Comparison of ENCODE assay signal across 21 mouse cellular contexts in genomic region chr3:146410114-146410513, GRCm38 (mm10). TPM values are rescaled to one million over a fixed set of nuclear protein-coding genes. Genes with fewer than 3 reads are reported as not detected.
A peak's percentile ranks its signal among the peaks of the same experiment; 100 is the strongest.
DNase-seq lines count a peak whose midpoint lies in the region; ATAC-seq and TF ChIP-seq lines count a peak whose summit lies in the region.
"Had no signal": no experiment of that assay in that cellular context is flagged by ENCODE, and none has a peak within 500 bp of the region (broad histone marks: within the 10 kb centered on the region; RNA-seq: fewer than 3 reads in every experiment).

No protein-coding gene starts in this region.

- no peak for DNase-seq in layer of hippocampus, adult 2 months (ENCODE audit: low spot score in 2 of 2)
- DNase-seq in layer of hippocampus, adult 18-20 months (ENCODE audit: low spot score in 2 of 2): no peak
- peak in 2 of 3 experiments; percentile 37 to 54 for DNase-seq in liver, embryonic 14.5 days (ENCODE audit: low read depth in 3 of 3, low spot score in 3 of 3)
- DNase-seq in thymus, postnatal 10 days (ENCODE audit: low spot score in 2 of 2): no peak
- no peak for DNase-seq in urinary bladder, postnatal 25 days (ENCODE audit: low spot score)
- DNase-seq in cerebellum, postnatal 25 days: no peak
- no peak for DNase-seq in frontal cortex, postnatal 25 days (ENCODE audit: low spot score in 2 of 2)
- DNase-seq: adrenal gland, postnatal 36 days; heart, postnatal 10 days; kidney, adult 8-10 months; kidney, postnatal 4 days; right cerebral cortex, adult 18-20 months; spleen, adult 18-20 months; thymus, postnatal 4 days had no signal

- H3K27ac ChIP-seq in layer of hippocampus, adult 2 months: peak overlapping the region; percentile 88; the same call in 1 of the 2 replicates
- peak overlapping the region; percentile 19 for H3K27ac ChIP-seq in liver, embryonic 14.5 days
- H3K27ac ChIP-seq: hindbrain, embryonic 15.5 days; left cerebral cortex, adult 2 months; limb, embryonic 13.5 days; midbrain, embryonic 13.5 days had no signal

- no peaks in the 10 kb centered on the region for H3K27me3 ChIP-seq in liver, embryonic 14.5 days (ENCODE audit: control insufficient read depth, insufficient read depth, low read length)
- H3K27me3 ChIP-seq: hindbrain, embryonic 15.5 days; limb, embryonic 13.5 days; midbrain, embryonic 13.5 days had no signal

- ATAC-seq in common myeloid progenitor, adult 5-6 weeks (replicated peaks; ENCODE audit: low read depth, poor library complexity, severe bottlenecking): peak; percentile 23; the same call in 1 of the 2 replicates
- peak; percentile 34 for ATAC-seq in liver, embryonic 14.5 days (ENCODE audit: insufficient read depth)
- ATAC-seq: lung, postnatal 0 days; midbrain, embryonic 13.5 days had no signal

- no peak for TF ChIP-seq CTCF in layer of hippocampus, adult 2 months (conservative IDR thresholded peaks at IDR 0.05)
- peak; percentile 15; the same call in 1 of the 2 replicates for TF ChIP-seq CTCF in liver, embryonic 14.5 days (IDR thresholded peaks at IDR 0.05; ENCODE audit: low read depth)

- peaks cover 54 to 62% of the 10 kb centered on the region in 2 experiments for H3K4me1 ChIP-seq in liver, embryonic 14.5 days (replicated peaks; ENCODE audit: control insufficient read depth in 2 of 2, insufficient read depth in 2 of 2, low read length in 1 of 2)

- H3K4me2 ChIP-seq in liver, embryonic 14.5 days (ENCODE audit: low read depth): peak overlapping the region; percentile 48
- H3K4me2 ChIP-seq: hindbrain, embryonic 15.5 days; limb, embryonic 13.5 days; midbrain, embryonic 13.5 days had no signal

- 48% methylated on average over 7 of the region's 7 CpGs for WGBS in liver, embryonic 14.5 days (ENCODE audit: insufficient replicate concordance)

- H3K9me3 ChIP-seq in liver, embryonic 14.5 days (ENCODE audit: control insufficient read depth, low read length): no peaks in the 10 kb centered on the region
- H3K9me3 ChIP-seq: hindbrain, embryonic 15.5 days; limb, embryonic 13.5 days; midbrain, embryonic 13.5 days had no signal

- peaks cover 53% of the 10 kb centered on the region for H3K36me3 ChIP-seq in liver, embryonic 14.5 days (replicated peaks; ENCODE audit: control insufficient read depth, insufficient read depth, low read depth)
- H3K36me3 ChIP-seq: hindbrain, embryonic 15.5 days; limb, embryonic 13.5 days; midbrain, embryonic 13.5 days had no signal

- H3K9ac ChIP-seq in liver, embryonic 14.5 days (replicated peaks): peak overlapping the region; percentile 41; the same call in 1 of the 2 replicates
- H3K9ac ChIP-seq: hindbrain, embryonic 15.5 days; limb, embryonic 13.5 days; midbrain, embryonic 13.5 days had no signal

- no peak for TF ChIP-seq EP300 in liver, embryonic 14.5 days (IDR thresholded peaks at IDR 0.05; ENCODE audit: low read depth)

- H3K4me3 ChIP-seq in layer of hippocampus, adult 2 months: no peak overlapping the region
- H3K4me3 ChIP-seq in liver, embryonic 14.5 days (ENCODE audit: insufficient read depth in 1 of 2, low read depth in 2 of 2, low read length in 2 of 2): no peak overlapping the region
- H3K4me3 ChIP-seq: hindbrain, embryonic 15.5 days; left cerebral cortex, adult 2 months; limb, embryonic 13.5 days; midbrain, embryonic 13.5 days; myocyte had no signal

RNA-seq across cellular contexts. Expression of gene Ssx2ip, which starts 5.7 kb away (rescaled TPM):
- 100 to 1,000 TPM in 1 of 2 experiments, 10 to 100 TPM in 1; 99.7 to 107 TPM for total RNA-seq in layer of hippocampus, adult 2 months (2021)
- total RNA-seq in layer of hippocampus, adult 18-20 months (2021): 100 to 1,000 TPM in 1 of 2 experiments, 10 to 100 TPM in 1; 97.4 to 105 TPM
- 35.7 and 37.3 TPM in 2 replicates for total RNA-seq in common myeloid progenitor, adult 5-6 weeks (2017)
- polyA plus RNA-seq in liver, embryonic 14.5 days (2012; rRNA removed): 22.7 and 34.9 TPM in 2 replicates
- polyA plus RNA-seq in liver, embryonic 14.5 days (2014; fragmentation: Nextera tagmentation; extraction: Ambion mirVana): 96.2 and 118 TPM in 2 replicates

RNA-seq across cellular contexts. Expression of gene Ctbs, which starts 39.5 kb away (rescaled TPM):
- total RNA-seq in layer of hippocampus, adult 2 months (2021): 1 to 10 TPM; 9.0 to 9.1 TPM
- total RNA-seq in layer of hippocampus, adult 18-20 months (2021): 1 to 10 TPM; 5.9 to 7.7 TPM
- 4.8 and 7.0 TPM in 2 replicates for total RNA-seq in common myeloid progenitor, adult 5-6 weeks (2017)
- polyA plus RNA-seq in liver, embryonic 14.5 days (2012; rRNA removed): 1.3 and 1.7 TPM in 2 replicates
- 5.2 and 5.4 TPM in 2 replicates for polyA plus RNA-seq in liver, embryonic 14.5 days (2014; fragmentation: Nextera tagmentation; extraction: Ambion mirVana)

Comparison
In these comparisons a context has a peak if more than half of its experiments do, and no peak if none do; other contexts are left out.
1. DNase-seq: peak in liver, embryonic 14.5 days (2 of 3); none in layer of hippocampus, adult 2 months (0 of 2), layer of hippocampus, adult 18-20 months (0 of 2), thymus, postnatal 10 days (0 of 2), urinary bladder, postnatal 25 days (single experiment), cerebellum, postnatal 25 days (0 of 2) and frontal cortex, postnatal 25 days (0 of 2).